ENCODE assay signal across 14 mouse cellular contexts in genomic region chr11:81841001-81841400, GRCm38 (mm10). TPM values are rescaled to one million over a fixed set of nuclear protein-coding genes. Genes with fewer than 3 reads are reported as not detected.
"Had no signal": no experiment of that assay in that cellular context is flagged by ENCODE, and none has a peak within 500 bp of the region (broad histone marks: within the 10 kb centered on the region; RNA-seq: fewer than 3 reads in every experiment).

No protein-coding gene starts in this region.

- H3K27ac ChIP-seq: limb, embryonic 12.5 days; liver, embryonic 14.5 days; lung, embryonic 15.5 days; midbrain, embryonic 15.5 days; neural tube, embryonic 12.5 days had no signal

- H3K36me3 ChIP-seq: limb, embryonic 12.5 days; lung, embryonic 15.5 days; midbrain, embryonic 15.5 days; neural tube, embryonic 12.5 days had no signal

- H3K4me2 ChIP-seq: limb, embryonic 12.5 days; lung, embryonic 15.5 days; midbrain, embryonic 15.5 days; neural tube, embryonic 12.5 days had no signal

- H3K27me3 ChIP-seq: limb, embryonic 12.5 days; lung, embryonic 15.5 days; midbrain, embryonic 15.5 days; neural tube, embryonic 12.5 days had no signal

- ATAC-seq: hindbrain, embryonic 16.5 days; inflammation-experienced regulatory T-cells, adult 6 months; intestine, postnatal 0 days; midbrain, embryonic 15.5 days had no signal

- H3K4me1 ChIP-seq: limb, embryonic 12.5 days; neural tube, embryonic 12.5 days had no signal

- H3K9ac ChIP-seq: limb, embryonic 12.5 days; liver, embryonic 14.5 days; lung, embryonic 15.5 days; midbrain, embryonic 15.5 days; neural tube, embryonic 12.5 days had no signal

- H3K9me3 ChIP-seq: limb, embryonic 12.5 days; lung, embryonic 15.5 days; midbrain, embryonic 15.5 days; neural tube, embryonic 12.5 days had no signal

- DNase-seq: layer of hippocampus, adult 9-11 months; liver; spleen, adult 18-20 months; thymus, adult 18-20 months; thymus, postnatal 14 days had no signal

- H3K4me3 ChIP-seq: limb, embryonic 12.5 days; lung, embryonic 15.5 days; midbrain, embryonic 15.5 days; neural tube, embryonic 12.5 days had no signal

RNA-seq across cellular contexts. Expression of gene 5530401A14Rik, which starts 19.5 kb away (rescaled TPM):
- polyA plus RNA-seq: inflammation-experienced regulatory T-cells, adult 6 months; limb, embryonic 12.5 days; liver, embryonic 14.5 days; lung, embryonic 15.5 days; stomach, embryonic 14.5 days had no signal
